Mouse (Mus musculus) thymus, postnatal 10 days (tissue): Measurements from ENCODE around the gene Ttll7.

Experiments used
- DNase-seq, 2 experiments: peaks; one replicate each; pipeline ENCODE4 v3.0.0; 2021; ENCODE audit warnings: low spot score in 2 of 2

Ttll7 gene

GRCm38 (mm10) chr3:146851966-146852891 is at the start of gene Ttll7:
Gene Ttll7, plus strand, starts transcription at chr3:146852367.
- DNase-seq = peak in 1 of 2 experiments; percentile 4

GRCm38 (mm10) chr3:146812041-146812878 is 39.9 kb upstream of the Ttll7 start:
- DNase-seq = no peak

GRCm38 (mm10) chr3:146812901-146813393 is 39.2 kb upstream of the Ttll7 start, which contains the start of gene Prkacb:
Gene Prkacb, minus strand, starts transcription at chr3:146812990.
- peak; percentile 84 to 90 for DNase-seq

GRCm38 (mm10) chr3:146813624-146814023 is 38.5 kb upstream of the Ttll7 start:
- no peak for DNase-seq

- no peak for DNase-seq
Observed at GRCm38 (mm10) chr3:146820718-146821117, 31.4 kb upstream of the Ttll7 start.

- DNase-seq = no peak
Observed at GRCm38 (mm10) chr3:146842766-146843165, 9.4 kb upstream of the Ttll7 start.

GRCm38 (mm10) chr3:146843470-146843869 is 8.7 kb upstream of the Ttll7 start:
- DNase-seq = no peak

GRCm38 (mm10) chr3:146846237-146846636 is 5.9 kb upstream of the Ttll7 start:
- no peak for DNase-seq

GRCm38 (mm10) chr3:146848112-146848511 is 4.1 kb upstream of the Ttll7 start:
- DNase-seq = no peak

- DNase-seq = no peak
Observed at GRCm38 (mm10) chr3:146849360-146849759, 2.8 kb upstream of the Ttll7 start.

- no peak for DNase-seq
Observed at GRCm38 (mm10) chr3:146854473-146855087, 2.4 kb downstream of the Ttll7 start.

GRCm38 (mm10) chr3:146857373-146857772 is 5.2 kb downstream of the Ttll7 start:
- DNase-seq = no peak

- no peak for DNase-seq
Observed at GRCm38 (mm10) chr3:146860308-146860707, 8.1 kb downstream of the Ttll7 start.

GRCm38 (mm10) chr3:146866563-146866962 is 14.4 kb downstream of the Ttll7 start:
- DNase-seq = no peak

- DNase-seq = no peak
Observed at GRCm38 (mm10) chr3:146871954-146872353, 19.8 kb downstream of the Ttll7 start.

- no peak for DNase-seq
Observed at GRCm38 (mm10) chr3:146875929-146876328, 23.8 kb downstream of the Ttll7 start.

GRCm38 (mm10) chr3:146893931-146894330 is 41.8 kb downstream of the Ttll7 start:
- DNase-seq = no peak

GRCm38 (mm10) chr3:146896581-146896980 is 44.4 kb downstream of the Ttll7 start:
- no peak for DNase-seq

GRCm38 (mm10) chr3:146900094-146900493 is 47.9 kb downstream of the Ttll7 start:
- no peak for DNase-seq

GRCm38 (mm10) chr3:146901729-146902128 is 49.6 kb downstream of the Ttll7 start:
- no peak for DNase-seq

- no peak for DNase-seq
Observed at GRCm38 (mm10) chr3:146905606-146906005, 53.4 kb downstream of the Ttll7 start.

- DNase-seq = no peak
Observed at GRCm38 (mm10) chr3:146908922-146909321, 56.8 kb downstream of the Ttll7 start.
